Mouse (Mus musculus): ENCODE results near the gene Eepd1. TPM values are rescaled to one million over a fixed set of nuclear protein-coding genes. Genes with fewer than 3 reads are reported as not detected.
A peak's percentile ranks its signal among the peaks of the same experiment; 100 is the strongest.

Gene Eepd1
- polyA plus RNA-seq, 1 experiment from 2014 or later, result 5.9 TPM

DNA sequence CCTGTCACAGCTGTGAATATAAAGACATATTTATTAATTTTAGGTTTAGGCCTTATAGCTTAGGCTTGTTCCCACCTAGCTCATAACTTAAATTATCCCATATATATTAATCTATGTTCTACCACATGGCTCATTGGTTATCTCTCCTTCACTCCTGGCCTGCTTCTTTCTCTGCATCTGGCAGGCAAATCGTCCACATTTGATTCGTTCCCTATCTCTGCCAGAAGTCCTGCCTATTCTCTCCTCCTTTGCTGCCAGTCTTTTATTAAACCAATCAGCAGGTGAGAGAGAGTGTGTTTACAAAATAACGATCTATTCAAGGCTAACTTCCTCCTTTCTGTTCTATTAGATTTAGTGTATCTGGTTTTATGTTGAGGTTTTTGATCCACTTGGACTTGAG lies 77.5 kb downstream of the Eepd1 start:
- no peak overlapping the region for H3K4me2 ChIP-seq
- H3K9ac ChIP-seq, result no peak overlapping the region
- no peak for ATAC-seq (ENCODE audit: insufficient read depth)
- WGBS (ENCODE audit: insufficient replicate concordance), result 33% methylated on average over 3 of the region's 3 CpGs
- H3K4me3 ChIP-seq (replicated peaks), result no peak overlapping the region
- H3K36me3 ChIP-seq (replicated peaks), result no peaks in the 10 kb centered on the region
- H3K27ac ChIP-seq (replicated peaks), result no peak overlapping the region
- H3K4me1 ChIP-seq (replicated peaks), result no peaks in the 10 kb centered on the region
- H3K27me3 ChIP-seq, result no peaks in the 10 kb centered on the region
- H3K9me3 ChIP-seq (replicated peaks), result no peaks in the 10 kb centered on the region

DNA sequence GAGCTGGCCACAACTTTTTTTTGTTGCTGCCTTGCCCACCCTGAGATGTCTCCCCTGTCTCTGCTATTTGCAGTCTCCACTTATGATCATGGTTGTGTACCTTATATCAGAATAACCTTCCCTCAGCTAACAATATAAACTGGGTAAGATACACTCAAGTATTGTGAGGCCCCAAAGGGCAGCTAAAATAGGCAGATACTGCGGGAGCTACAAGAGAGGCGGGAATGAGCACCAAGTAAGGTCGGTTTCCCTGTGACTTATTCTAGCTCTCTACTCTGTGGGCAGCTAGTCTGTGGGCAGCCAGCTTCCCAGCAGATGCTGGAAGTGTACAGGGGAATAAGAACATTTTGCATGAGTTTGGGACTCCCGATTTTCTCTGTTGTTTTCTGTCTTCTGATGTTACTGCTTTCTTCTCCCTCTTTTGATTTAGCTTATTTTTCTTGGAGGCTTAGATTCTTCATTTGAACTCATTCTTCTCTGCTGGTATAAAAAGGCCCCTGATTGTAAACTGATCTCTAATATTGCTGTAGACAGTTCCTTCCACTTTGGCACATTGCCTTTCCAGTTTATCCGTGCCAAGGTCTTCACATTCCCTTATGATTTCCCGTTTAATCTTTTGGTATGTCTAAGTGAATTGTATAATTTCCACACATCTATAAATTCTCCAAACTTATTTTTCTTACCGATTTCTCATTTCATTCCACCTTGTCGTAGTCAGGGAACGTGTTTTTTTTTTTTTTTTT lies 78.8 kb downstream of the Eepd1 start:
- H3K4me1 ChIP-seq (replicated peaks), result no peaks in the 10 kb centered on the region
- H3K9me3 ChIP-seq (replicated peaks), result no peaks in the 10 kb centered on the region
- H3K9ac ChIP-seq, result no peak overlapping the region
- no peak for ATAC-seq (ENCODE audit: insufficient read depth)
- whole genome bisulfite sequencing (ENCODE audit: insufficient replicate concordance), result 59% methylated on average over 9 of the region's 9 CpGs
- no peak overlapping the region for H3K27ac ChIP-seq (replicated peaks)
- H3K4me2 ChIP-seq, result no peak overlapping the region
- no peaks in the 10 kb centered on the region for H3K36me3 ChIP-seq (replicated peaks)
- no peaks in the 10 kb centered on the region for H3K27me3 ChIP-seq
- no peak overlapping the region for H3K4me3 ChIP-seq (replicated peaks)

DNA sequence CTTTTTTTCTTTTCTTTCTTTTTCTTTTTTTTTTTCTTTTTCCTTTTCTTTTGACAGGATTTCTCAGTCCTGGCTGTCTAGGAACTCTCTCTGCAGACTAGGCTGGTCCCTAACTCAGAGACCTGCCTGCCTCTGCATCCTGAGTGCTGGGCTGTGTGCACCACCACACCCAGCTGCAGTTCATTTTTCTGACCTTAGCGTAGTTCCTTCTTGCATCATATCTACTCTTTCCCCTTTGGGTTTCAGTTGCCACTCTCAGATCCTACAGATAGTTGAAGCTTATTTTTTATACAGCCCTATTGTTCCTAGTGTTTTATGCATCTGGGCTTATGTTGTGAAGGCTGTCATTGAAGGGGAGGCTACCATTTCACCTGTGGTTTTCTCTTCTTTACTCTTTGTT lies 79.8 kb downstream of the Eepd1 start:
- 51% methylated on average over 1 of the region's 1 CpGs for WGBS (ENCODE audit: insufficient replicate concordance)
- Histone ChIP-seq H3K36me3 (replicated peaks) (no peaks in the 10 kb centered on the region), H3K27ac (replicated peaks) (no peak overlapping the region), H3K9me3 (replicated peaks) (no peaks in the 10 kb centered on the region), H3K4me2 (no peak overlapping the region), H3K4me3 (replicated peaks) (no peak overlapping the region), H3K4me1 (replicated peaks) (no peaks in the 10 kb centered on the region), H3K27me3 (no peaks in the 10 kb centered on the region), H3K9ac (no peak overlapping the region)
- ATAC-seq (ENCODE audit: insufficient read depth), result no peak

DNA sequence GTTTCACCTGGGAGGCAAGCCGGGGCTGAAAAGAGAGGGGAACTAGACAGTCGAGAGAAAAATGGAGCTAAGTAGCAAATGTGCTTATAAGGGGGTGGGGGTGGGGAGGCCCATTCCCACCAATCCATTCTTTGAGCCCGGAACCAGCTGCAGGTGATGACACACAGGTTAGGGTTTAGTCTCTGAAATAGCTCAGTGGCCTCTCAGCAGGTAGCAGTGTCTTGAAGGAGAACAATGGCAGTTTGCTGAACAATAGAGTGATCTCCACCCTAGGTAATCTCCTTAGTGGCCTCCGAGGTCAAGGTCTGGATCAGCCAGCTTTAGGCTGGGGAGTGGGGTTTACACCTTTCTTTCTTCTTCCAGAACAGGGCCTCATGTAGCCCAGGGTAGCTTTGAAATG lies 82.5 kb downstream of the Eepd1 start:
- no peak for ATAC-seq (ENCODE audit: insufficient read depth)
- Histone ChIP-seq H3K9ac (no peak overlapping the region), H3K4me3 (replicated peaks) (no peak overlapping the region), H3K36me3 (replicated peaks) (no peaks in the 10 kb centered on the region), H3K27ac (replicated peaks) (no peak overlapping the region), H3K4me2 (no peak overlapping the region), H3K9me3 (replicated peaks) (no peaks in the 10 kb centered on the region), H3K27me3 (no peaks in the 10 kb centered on the region), H3K4me1 (replicated peaks) (no peaks in the 10 kb centered on the region)
- 56% methylated on average over 4 of the region's 4 CpGs for WGBS (ENCODE audit: insufficient replicate concordance)

DNA sequence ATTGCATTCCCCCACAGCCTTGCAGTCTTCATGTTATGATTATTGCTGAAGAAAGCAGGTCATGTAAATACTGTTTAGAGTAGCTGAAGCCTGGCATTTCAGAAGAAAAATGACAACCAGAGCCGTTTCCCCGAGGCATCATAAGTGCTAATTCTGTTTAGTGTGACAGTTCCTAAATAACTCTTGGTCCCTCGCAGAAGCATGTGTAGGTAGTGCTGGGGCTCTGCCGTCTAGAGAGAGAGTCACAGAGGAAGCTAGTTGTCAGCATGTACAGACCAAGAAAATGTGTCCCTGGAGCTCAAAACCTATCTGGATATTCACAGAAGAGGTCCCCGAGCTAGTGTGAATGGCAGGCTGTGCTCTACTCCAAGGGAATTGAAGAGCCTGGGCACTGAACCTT lies 85.7 kb downstream of the Eepd1 start:
- Histone ChIP-seq H3K4me2 (no peak overlapping the region), H3K9ac (no peak overlapping the region), H3K4me1 (replicated peaks) (peaks cover 14% of the 10 kb centered on the region), H3K27ac (replicated peaks) (no peak overlapping the region), H3K36me3 (replicated peaks) (no peaks in the 10 kb centered on the region), H3K9me3 (replicated peaks) (no peaks in the 10 kb centered on the region), H3K4me3 (replicated peaks) (no peak overlapping the region), H3K27me3 (no peaks in the 10 kb centered on the region)
- 58% methylated on average over 5 of the region's 5 CpGs for WGBS (ENCODE audit: insufficient replicate concordance)
- ATAC-seq (ENCODE audit: insufficient read depth), result no peak

DNA sequence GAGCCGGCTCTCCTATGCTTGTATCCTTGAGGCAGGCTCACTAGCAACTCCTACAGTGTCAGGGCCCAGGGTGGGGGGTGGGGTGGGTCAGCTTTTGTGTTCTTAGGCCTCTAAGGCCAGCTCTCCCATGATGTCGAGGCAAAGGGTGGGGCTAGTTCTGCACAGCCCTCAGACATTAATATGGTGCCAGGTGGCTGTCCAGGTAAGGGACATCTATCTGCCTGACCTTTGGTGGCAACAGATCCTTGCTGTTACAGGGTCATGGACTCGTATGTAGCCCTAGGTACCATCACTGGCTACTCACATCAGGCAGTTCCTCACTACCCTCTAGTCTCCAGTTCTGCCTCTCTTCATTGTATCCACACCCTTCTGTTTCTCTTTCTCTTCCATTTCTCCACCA lies 87.4 kb downstream of the Eepd1 start:
- no peaks in the 10 kb centered on the region for H3K27me3 ChIP-seq
- no peak for ATAC-seq (ENCODE audit: insufficient read depth)
- H3K4me2 ChIP-seq, result no peak overlapping the region
- no peak overlapping the region for H3K4me3 ChIP-seq (replicated peaks)
- H3K4me1 ChIP-seq (replicated peaks), result peaks cover 14% of the 10 kb centered on the region
- no peaks in the 10 kb centered on the region for H3K36me3 ChIP-seq (replicated peaks)
- H3K9me3 ChIP-seq (replicated peaks), result no peaks in the 10 kb centered on the region
- no peak overlapping the region for H3K9ac ChIP-seq
- no peak overlapping the region for H3K27ac ChIP-seq (replicated peaks)
- 34% methylated on average over 3 of the region's 3 CpGs for WGBS (ENCODE audit: insufficient replicate concordance)

DNA sequence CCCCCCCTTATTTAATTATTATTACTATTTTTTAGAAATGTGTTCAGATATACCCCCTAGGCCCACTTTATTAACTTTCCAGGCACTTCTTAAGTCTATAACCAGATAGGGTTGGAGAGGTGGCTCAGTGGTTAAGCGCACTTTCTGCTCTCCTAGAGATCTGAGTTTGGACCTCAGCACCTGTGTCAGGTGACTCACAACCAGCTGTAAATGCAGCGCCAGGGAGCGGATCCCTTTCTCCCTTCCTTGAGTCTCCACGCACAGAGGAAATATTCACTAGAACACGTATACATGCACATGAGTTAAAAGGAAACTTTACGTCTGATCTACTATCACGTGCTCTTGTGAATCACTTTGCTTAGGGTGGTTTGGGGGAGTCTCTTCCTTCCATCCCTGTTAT lies 88.7 kb downstream of the Eepd1 start:
- 62% methylated on average over 7 of the region's 7 CpGs for WGBS (ENCODE audit: insufficient replicate concordance)
- ATAC-seq (ENCODE audit: insufficient read depth), result 0 out of 2 replicates have a peak, but pooled peaks have one; percentile 10
- H3K4me1 ChIP-seq (replicated peaks), result peaks cover 14% of the 10 kb centered on the region
- no peaks in the 10 kb centered on the region for H3K27me3 ChIP-seq
- no peak overlapping the region for H3K9ac ChIP-seq
- no peak overlapping the region for H3K4me3 ChIP-seq (replicated peaks)
- H3K36me3 ChIP-seq (replicated peaks), result no peaks in the 10 kb centered on the region
- H3K4me2 ChIP-seq, result no peak overlapping the region
- H3K9me3 ChIP-seq (replicated peaks), result no peaks in the 10 kb centered on the region
- H3K27ac ChIP-seq (replicated peaks), result peak overlapping the region; percentile 15; the same call in 1 of the 2 replicates

DNA sequence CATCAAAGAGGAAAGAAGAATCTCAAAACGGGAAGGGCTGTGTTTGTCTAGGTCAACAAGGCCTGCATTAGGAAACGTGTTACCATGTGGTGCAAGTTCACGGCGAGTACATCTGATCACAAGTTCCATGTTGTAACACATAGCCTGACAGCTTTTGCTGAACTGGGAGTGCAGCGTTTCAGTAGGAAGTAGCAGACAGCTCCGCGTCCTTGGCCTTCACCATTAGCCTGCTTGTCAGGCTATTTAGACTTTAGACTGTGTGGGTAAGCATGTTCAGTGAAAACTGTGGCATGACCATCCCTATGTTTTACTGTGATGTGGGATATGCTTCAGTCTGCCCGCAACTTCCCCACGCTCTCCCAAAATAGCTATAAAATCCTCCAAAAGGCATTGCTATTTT lies 89.1 kb downstream of the Eepd1 start:
- no peak overlapping the region for H3K4me2 ChIP-seq
- no peak overlapping the region for H3K9ac ChIP-seq
- H3K4me1 ChIP-seq (replicated peaks), result peaks cover 14% of the 10 kb centered on the region
- 57% methylated on average over 9 of the region's 9 CpGs for WGBS (ENCODE audit: insufficient replicate concordance)
- no peaks in the 10 kb centered on the region for H3K36me3 ChIP-seq (replicated peaks)
- no peak overlapping the region for H3K4me3 ChIP-seq (replicated peaks)
- no peaks in the 10 kb centered on the region for H3K27me3 ChIP-seq
- ATAC-seq (ENCODE audit: insufficient read depth), result peak; percentile 68
- H3K27ac ChIP-seq (replicated peaks), result peak overlapping the region; percentile 61
- H3K9me3 ChIP-seq (replicated peaks), result no peaks in the 10 kb centered on the region

DNA sequence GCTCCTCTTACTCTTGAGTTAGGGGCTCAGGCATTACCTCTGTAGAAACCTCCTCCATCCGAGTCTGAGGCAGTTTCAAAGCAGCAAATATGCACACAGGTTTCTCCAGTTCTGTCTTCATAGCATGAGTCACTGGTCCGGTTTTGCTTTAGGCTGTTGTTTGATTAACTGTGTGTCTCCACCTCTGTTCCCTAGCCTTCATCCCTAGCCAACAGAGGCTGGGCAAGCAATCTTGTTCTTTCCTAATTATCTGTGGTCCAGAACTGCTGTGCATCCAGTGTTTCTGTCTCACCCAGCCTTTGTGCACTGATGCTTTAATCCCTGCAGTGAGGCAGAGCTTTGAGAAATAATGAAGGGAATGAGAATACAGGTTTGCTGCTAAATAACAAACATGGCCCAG lies 90.0 kb downstream of the Eepd1 start:
- no peak for ATAC-seq (ENCODE audit: insufficient read depth)
- no peaks in the 10 kb centered on the region for H3K36me3 ChIP-seq (replicated peaks)
- peaks cover 14% of the 10 kb centered on the region for H3K4me1 ChIP-seq (replicated peaks)
- H3K9ac ChIP-seq, result no peak overlapping the region
- H3K27me3 ChIP-seq, result no peaks in the 10 kb centered on the region
- H3K27ac ChIP-seq (replicated peaks), result no peak overlapping the region; the same call in 1 of the 2 replicates
- no peaks in the 10 kb centered on the region for H3K9me3 ChIP-seq (replicated peaks)
- no peak overlapping the region for H3K4me2 ChIP-seq
- no peak overlapping the region for H3K4me3 ChIP-seq (replicated peaks)
- WGBS (ENCODE audit: insufficient replicate concordance), result 43% methylated on average over 2 of the region's 2 CpGs

DNA sequence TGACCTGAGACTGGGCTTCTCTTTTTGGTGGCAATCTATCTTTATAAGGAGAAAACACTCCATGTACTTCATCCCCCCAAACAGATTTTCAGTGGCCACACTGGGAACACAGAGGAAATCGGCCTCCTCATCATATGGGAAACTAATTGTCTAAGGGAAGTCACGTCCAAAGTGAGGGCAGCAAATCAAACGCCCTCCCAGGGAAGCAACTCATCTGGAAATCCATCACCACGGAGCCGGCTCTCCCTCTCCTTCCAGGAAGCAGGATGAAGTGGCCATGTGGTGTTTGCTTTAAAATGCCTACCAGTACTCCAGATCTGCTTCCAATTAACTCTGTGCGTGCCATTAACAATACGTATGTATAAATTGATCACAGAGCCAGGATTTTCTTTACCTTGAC lies 92.4 kb downstream of the Eepd1 start:
- H3K9ac ChIP-seq, result no peak overlapping the region

DNA sequence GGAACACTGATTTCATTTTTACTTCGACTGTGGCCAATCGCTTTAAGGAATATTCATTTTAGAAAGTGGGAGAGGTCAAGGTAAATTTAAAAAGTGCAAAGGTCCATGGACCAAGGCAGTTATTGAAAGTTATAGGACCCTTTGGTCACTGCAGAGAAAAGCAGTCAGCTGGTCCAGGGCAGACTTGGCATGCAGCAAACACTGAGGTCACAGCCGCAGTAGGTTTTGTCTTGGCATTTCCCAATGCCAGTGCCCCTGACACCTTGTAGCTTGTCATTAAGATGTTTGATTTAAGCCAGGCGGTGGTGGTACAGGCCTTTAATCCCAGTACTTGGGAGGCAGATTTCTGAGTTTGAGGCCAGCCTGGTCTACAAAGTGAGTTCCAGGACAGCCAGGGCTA lies 92.8 kb downstream of the Eepd1 start:
- Histone ChIP-seq H3K4me1 (replicated peaks) (peaks cover 16% of the 10 kb centered on the region), H3K4me2 (no peak overlapping the region)

More for the DNA sequence above, 92.4 kb downstream of the Eepd1 start:
- no peaks in the 10 kb centered on the region for H3K27me3 ChIP-seq
- H3K4me3 ChIP-seq (replicated peaks), result no peak overlapping the region
- 50% methylated on average over 7 of the region's 7 CpGs for WGBS (ENCODE audit: insufficient replicate concordance)
- no peak overlapping the region for H3K27ac ChIP-seq (replicated peaks)
- no peak overlapping the region for H3K4me2 ChIP-seq
- H3K4me1 ChIP-seq (replicated peaks), result peaks cover 14% of the 10 kb centered on the region
- no peaks in the 10 kb centered on the region for H3K9me3 ChIP-seq (replicated peaks)
- no peak for ATAC-seq (ENCODE audit: insufficient read depth)
- no peaks in the 10 kb centered on the region for H3K36me3 ChIP-seq (replicated peaks)

More for the DNA sequence above, 92.8 kb downstream of the Eepd1 start:
- H3K9ac ChIP-seq, result no peak overlapping the region
- H3K36me3 ChIP-seq (replicated peaks), result no peaks in the 10 kb centered on the region
- H3K9me3 ChIP-seq (replicated peaks), result no peaks in the 10 kb centered on the region
- H3K27ac ChIP-seq (replicated peaks), result no peak overlapping the region
- no peak overlapping the region for H3K4me3 ChIP-seq (replicated peaks)
- no peaks in the 10 kb centered on the region for H3K27me3 ChIP-seq
- no peak for ATAC-seq (ENCODE audit: insufficient read depth)
- 77% methylated on average over 4 of the region's 4 CpGs for WGBS (ENCODE audit: insufficient replicate concordance)

Data from liver, embryonic 15.5 days (tissue).